Mouse (Mus musculus): Measurements from ENCODE around the gene Hebp2. TPM values are rescaled to one million over a fixed set of nuclear protein-coding genes. Genes with fewer than 3 reads are reported as not detected.
A peak's percentile ranks its signal among the peaks of the same experiment; 100 is the strongest.

Hebp2 gene
- total and polyA plus RNA-seq, 2 experiments from 2014 or later, result 8.7 to 10.2 TPM

DNA sequence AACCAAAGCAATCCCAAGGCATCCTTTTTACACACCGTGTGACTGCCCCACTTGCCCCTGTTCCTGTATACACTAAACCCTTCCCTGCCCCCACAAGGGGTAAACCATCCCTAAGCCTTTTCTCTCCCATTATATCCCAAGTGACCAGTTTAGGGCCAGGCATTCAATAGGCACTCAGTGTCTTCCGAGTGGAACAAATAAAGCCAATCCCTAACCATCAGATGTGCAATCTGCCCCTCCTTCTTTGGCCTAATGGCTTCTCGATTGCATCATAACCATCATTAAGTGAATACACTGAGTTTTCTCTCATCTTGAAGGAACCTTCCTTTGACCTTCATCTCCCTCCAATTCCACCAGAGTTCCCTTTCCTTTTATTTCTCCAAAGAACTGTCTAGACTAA is 43.9 kb downstream of the Hebp2 start:
- no peak overlapping the region for H3K9ac ChIP-seq (replicated peaks; ENCODE audit: low read depth, low read length)
- no peak overlapping the region for H3K27ac ChIP-seq (ENCODE audit: low read depth)
- no peak overlapping the region for H3K4me2 ChIP-seq (ENCODE audit: low read depth, low read length)
- DNase-seq (ENCODE audit: low spot score) (no peak), ATAC-seq (ENCODE audit: insufficient read depth, low read depth) (no peak)
- H3K4me3 ChIP-seq (ENCODE audit: low read depth, low read length), result no peak overlapping the region
- TF ChIP-seq EP300 (IDR thresholded peaks at IDR 0.05; ENCODE audit: low read depth), result no peak
- no peaks in the 10 kb centered on the region for H3K27me3 ChIP-seq (ENCODE audit: control insufficient read depth, insufficient read depth, low read length)
- no peaks in the 10 kb centered on the region for H3K9me3 ChIP-seq (replicated peaks; ENCODE audit: control insufficient read depth, low read length)
- H3K36me3 ChIP-seq (replicated peaks; ENCODE audit: control insufficient read depth, insufficient read depth, low read length), result peaks cover 48% of the 10 kb centered on the region
- WGBS, result 84% methylated on average over 3 of the region's 3 CpGs
- 0 out of 2 replicates have a peak, but pooled peaks cover 11% of the 10 kb centered on the region for H3K4me1 ChIP-seq (ENCODE audit: control insufficient read depth, insufficient read depth)

DNA sequence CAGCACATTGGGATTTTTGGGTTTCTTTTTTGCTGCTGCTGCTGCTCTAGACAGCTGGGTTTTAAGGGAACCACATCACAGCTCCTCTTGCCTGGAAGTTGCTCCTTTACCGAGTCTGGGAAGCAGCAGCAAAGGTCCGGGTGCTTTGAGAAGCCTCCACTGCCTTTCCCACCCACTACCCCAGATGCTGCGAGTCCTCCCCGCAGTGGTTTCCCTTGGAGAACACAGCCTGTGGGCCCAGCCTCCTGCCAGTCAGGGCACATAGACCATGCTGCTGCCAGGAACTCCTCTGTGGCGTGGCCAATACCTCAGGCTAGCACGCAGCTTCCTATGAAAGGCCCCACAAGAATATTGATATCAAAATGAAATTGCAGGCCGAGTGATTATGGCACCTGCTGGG is 48.8 kb downstream of the Hebp2 start:
- no peak overlapping the region for H3K4me3 ChIP-seq (ENCODE audit: low read depth, low read length)
- 80% methylated on average over 7 of the region's 7 CpGs for WGBS

DNA sequence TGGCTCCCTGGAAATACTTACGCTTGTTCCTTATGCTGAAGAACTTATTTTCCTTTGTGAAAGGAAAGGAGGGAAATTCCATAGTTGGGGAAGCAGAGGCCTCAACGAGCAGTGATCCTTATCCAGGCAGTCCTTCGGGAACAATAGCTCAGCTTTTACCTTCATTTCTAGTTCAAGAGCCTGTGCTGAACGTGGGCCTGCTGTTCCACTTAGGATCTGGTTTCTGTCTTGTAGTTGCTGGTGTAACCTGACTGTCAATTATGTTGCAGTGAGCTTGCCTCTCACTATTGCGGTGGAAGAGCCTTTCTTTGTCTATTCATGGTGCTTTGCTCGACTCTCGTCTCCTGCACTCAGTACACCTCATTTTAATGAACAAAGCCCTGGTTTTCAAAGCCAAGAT is 51.6 kb downstream of the Hebp2 start:
- H3K9ac ChIP-seq (replicated peaks; ENCODE audit: low read depth, low read length), result 0 out of 2 replicates have a peak overlapping the region, but pooled peaks have one; percentile 4
- no peak overlapping the region for H3K4me3 ChIP-seq (ENCODE audit: low read depth, low read length)
- TF ChIP-seq EP300 (IDR thresholded peaks at IDR 0.05; ENCODE audit: low read depth), result no peak
- no peak for DNase-seq (ENCODE audit: low spot score)
- H3K4me1 ChIP-seq (ENCODE audit: control insufficient read depth, insufficient read depth), result peaks cover 27% of the 10 kb centered on the region
- 33% methylated on average over 7 of the region's 7 CpGs for WGBS
- no peak for ATAC-seq (ENCODE audit: insufficient read depth, low read depth)
- H3K9me3 ChIP-seq (replicated peaks; ENCODE audit: control insufficient read depth, low read length), result no peaks in the 10 kb centered on the region
- no peaks in the 10 kb centered on the region for H3K27me3 ChIP-seq (ENCODE audit: control insufficient read depth, insufficient read depth, low read length)
- H3K27ac ChIP-seq (ENCODE audit: low read depth), result peak overlapping the region; percentile 78
- H3K4me2 ChIP-seq (ENCODE audit: low read depth, low read length), result no peak overlapping the region
- peaks cover 16% of the 10 kb centered on the region for H3K36me3 ChIP-seq (replicated peaks; ENCODE audit: control insufficient read depth, insufficient read depth, low read length)

More for the DNA sequence above, 48.8 kb downstream of the Hebp2 start:
- Histone ChIP-seq H3K36me3 (replicated peaks; ENCODE audit: control insufficient read depth, insufficient read depth, low read length) (peaks cover 42% of the 10 kb centered on the region), H3K9me3 (replicated peaks; ENCODE audit: control insufficient read depth, low read length) (no peaks in the 10 kb centered on the region), H3K9ac (replicated peaks; ENCODE audit: low read depth, low read length) (no peak overlapping the region), H3K27me3 (ENCODE audit: control insufficient read depth, insufficient read depth, low read length) (no peaks in the 10 kb centered on the region), H3K4me2 (ENCODE audit: low read depth, low read length) (no peak overlapping the region), H3K4me1 (ENCODE audit: control insufficient read depth, insufficient read depth) (peaks cover 10% of the 10 kb centered on the region; the same call in 1 of the 2 replicates), H3K27ac (ENCODE audit: low read depth) (0 out of 2 replicates have a peak overlapping the region, but pooled peaks have one; percentile 11)
- TF ChIP-seq EP300 (IDR thresholded peaks at IDR 0.05; ENCODE audit: low read depth), result no peak
- ATAC-seq (ENCODE audit: insufficient read depth, low read depth), result no peak
- DNase-seq (ENCODE audit: low spot score), result no peak

DNA sequence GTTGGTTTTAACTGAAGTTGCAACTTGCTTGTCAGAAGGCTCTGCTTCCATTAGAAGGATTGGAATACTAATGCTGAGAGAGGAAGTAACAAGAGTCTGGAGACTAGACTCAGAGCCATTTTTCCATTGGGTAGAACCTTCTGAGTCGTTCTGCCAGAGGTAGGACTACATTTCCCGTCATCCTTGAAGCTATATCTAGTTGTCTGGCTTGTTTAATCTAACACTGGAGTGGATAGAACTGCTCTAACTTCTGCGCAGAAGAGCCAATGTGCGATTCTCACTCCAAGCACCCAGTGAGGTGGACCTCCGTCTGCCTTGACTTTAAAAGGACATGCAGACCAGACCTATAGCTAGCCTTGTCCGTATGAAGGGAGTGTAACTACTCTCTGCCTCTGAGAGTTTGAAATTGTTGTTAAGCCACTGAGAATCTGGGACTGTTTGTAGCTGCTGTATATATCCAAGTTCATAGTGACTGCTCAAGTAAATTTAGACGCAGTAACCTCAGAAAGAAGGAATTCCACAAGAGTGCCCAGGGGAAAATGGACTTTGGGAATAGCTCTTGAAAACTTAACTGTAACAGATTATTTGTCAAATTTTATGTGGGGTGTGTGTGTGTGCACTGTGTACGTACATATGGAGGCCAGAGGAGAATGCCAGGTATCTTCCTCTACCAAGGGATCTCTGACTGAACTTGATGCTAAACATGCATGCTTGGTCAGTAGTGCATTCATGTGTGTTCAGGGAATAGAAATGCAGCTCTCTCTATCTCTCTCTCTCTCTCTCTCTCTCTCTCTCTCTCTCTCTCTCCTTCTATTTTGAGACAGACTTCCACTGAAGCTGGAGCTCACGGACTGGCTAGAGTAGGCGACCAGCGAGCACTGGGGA is 52.6 kb downstream of the Hebp2 start:
- DNase-seq (ENCODE audit: low spot score) (no peak), ATAC-seq (ENCODE audit: insufficient read depth, low read depth) (peak; percentile 74)
- Histone ChIP-seq H3K4me2 (ENCODE audit: low read depth, low read length) (no peak overlapping the region), H3K9ac (replicated peaks; ENCODE audit: low read depth, low read length) (no peak overlapping the region), H3K9me3 (replicated peaks; ENCODE audit: control insufficient read depth, low read length) (no peaks in the 10 kb centered on the region), H3K36me3 (replicated peaks; ENCODE audit: control insufficient read depth, insufficient read depth, low read length) (peaks cover 6% of the 10 kb centered on the region), H3K27me3 (ENCODE audit: control insufficient read depth, insufficient read depth, low read length) (no peaks in the 10 kb centered on the region), H3K27ac (ENCODE audit: low read depth) (peak overlapping the region; percentile 78), H3K4me3 (ENCODE audit: low read depth, low read length) (no peak overlapping the region), H3K4me1 (ENCODE audit: control insufficient read depth, insufficient read depth) (peaks cover 29% of the 10 kb centered on the region)
- 44% methylated on average over 11 of the region's 11 CpGs for WGBS
- TF ChIP-seq EP300 (IDR thresholded peaks at IDR 0.05; ENCODE audit: low read depth), result no peak
- no peak for TF ChIP-seq CTCF (IDR thresholded peaks at IDR 0.05; ENCODE audit: low read depth)

DNA sequence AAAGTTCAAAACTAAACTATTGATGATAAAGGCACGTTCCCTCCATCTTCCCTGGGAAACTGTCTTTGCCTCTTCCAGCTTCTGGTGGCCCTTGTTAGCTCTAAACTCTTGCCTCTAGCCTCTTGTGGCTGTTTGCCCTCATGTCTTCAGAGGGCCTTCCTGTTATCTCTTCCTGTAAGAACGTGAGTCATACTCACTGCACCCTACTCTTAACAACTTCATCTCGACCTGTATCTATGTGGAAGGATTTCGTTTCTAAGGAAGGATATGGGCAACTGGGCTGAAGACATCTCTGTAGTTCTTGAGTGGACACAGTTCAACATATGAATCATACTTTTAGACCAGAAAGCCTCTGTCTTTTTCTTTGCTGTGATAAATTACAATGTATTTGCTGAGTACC is 53.9 kb downstream of the Hebp2 start:
- Histone ChIP-seq H3K9me3 (replicated peaks; ENCODE audit: control insufficient read depth, low read length) (no peaks in the 10 kb centered on the region), H3K9ac (replicated peaks; ENCODE audit: low read depth, low read length) (no peak overlapping the region), H3K4me2 (ENCODE audit: low read depth, low read length) (no peak overlapping the region), H3K27me3 (ENCODE audit: control insufficient read depth, insufficient read depth, low read length) (no peaks in the 10 kb centered on the region), H3K4me1 (ENCODE audit: control insufficient read depth, insufficient read depth) (peaks cover 29% of the 10 kb centered on the region), H3K4me3 (ENCODE audit: low read depth, low read length) (no peak overlapping the region), H3K27ac (ENCODE audit: low read depth) (no peak overlapping the region), H3K36me3 (replicated peaks; ENCODE audit: control insufficient read depth, insufficient read depth, low read length) (no peaks in the 10 kb centered on the region)
- DNase-seq (ENCODE audit: low spot score), result no peak
- WGBS, result 28% methylated on average over 4 of the region's 4 CpGs
- no peak for TF ChIP-seq EP300 (IDR thresholded peaks at IDR 0.05; ENCODE audit: low read depth)
- TF ChIP-seq CTCF (IDR thresholded peaks at IDR 0.05; ENCODE audit: low read depth), result no peak
- no peak for ATAC-seq (ENCODE audit: insufficient read depth, low read depth)
